Mouse (Mus musculus): ENCODE results near the gene B4galnt4. TPM values are rescaled to one million over a fixed set of nuclear protein-coding genes. Genes with fewer than 3 reads are reported as not detected.
A peak's percentile ranks its signal among the peaks of the same experiment; 100 is the strongest.

Gene B4galnt4
- total and polyA plus RNA-seq, 3 experiments = 0.81 to 8.0 TPM; not detected in 1

DNA sequence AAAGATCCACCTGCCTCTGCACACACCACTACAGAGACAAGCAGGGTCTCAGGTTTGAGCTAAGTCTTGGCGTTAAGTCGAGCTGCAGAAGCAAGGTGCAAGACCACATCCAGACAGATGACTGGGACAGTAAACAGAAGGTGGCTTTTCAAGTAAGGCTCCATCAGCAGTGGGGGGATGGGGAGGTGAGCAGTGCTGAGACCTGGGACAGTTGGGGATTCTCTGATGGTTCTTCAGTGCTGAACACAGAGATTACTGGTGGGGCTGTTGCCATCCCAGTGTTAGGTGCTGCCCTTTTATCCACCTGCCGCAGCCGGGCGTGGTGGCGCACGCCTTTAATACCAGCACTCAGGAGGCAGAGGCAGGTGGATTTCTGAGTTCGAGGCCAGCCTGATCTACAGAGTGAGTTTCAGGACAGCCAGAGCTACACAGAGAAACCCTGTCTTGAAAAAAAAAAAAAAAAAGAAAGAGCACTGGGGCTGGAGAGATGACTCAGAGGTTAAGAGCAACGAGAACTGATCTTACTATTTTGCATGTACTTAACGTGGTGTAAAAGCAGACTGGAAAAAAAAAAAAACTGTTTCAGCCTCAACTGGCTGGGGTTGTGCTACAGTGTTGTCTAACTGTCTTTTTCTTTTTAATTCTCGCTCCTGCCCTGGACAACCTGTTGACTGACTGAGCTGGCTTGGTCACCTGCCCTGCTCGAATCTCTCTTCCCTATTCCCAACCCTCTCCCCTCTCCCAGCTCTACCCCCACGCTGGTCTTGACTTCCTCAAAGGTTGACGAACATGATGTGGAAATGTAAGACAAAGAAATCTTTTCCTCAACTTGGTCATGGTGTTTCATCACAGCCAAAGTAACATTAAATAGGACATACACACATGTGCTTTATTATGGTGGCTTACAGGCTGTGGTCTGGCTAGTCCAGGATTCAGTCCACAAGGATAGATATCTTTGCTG, 39.1 kb upstream of the B4galnt4 start:
- Histone ChIP-seq H3K27ac (ENCODE audit: control insufficient read depth, low read depth, low read length) (no peak overlapping the region), H3K79me2 (ENCODE audit: control insufficient read depth, insufficient read depth, low read length, poor library complexity) (no peaks in the 10 kb centered on the region), H3K27me3 (ENCODE audit: control insufficient read depth in 1 of 2, insufficient read depth in 2 of 2, low read length in 2 of 2) (peaks cover 3 to 4% of the 10 kb centered on the region in 2 experiments; a peak in 3 of 4 replicates), H3K9me3 (replicated peaks; ENCODE audit: insufficient read depth, low read length) (no peaks in the 10 kb centered on the region), H3K9ac (ENCODE audit: control insufficient read depth, low read depth, low read length, poor library complexity, severe bottlenecking) (no peak overlapping the region), H3K36me3 (ENCODE audit: control insufficient read depth in 1 of 2, insufficient read depth in 2 of 2, low read length in 2 of 2) (no peaks in the 10 kb centered on the region), H3K4me1 (ENCODE audit: control insufficient read depth in 1 of 2, insufficient read depth in 2 of 2, low read length in 2 of 2) (no peaks in the 10 kb centered on the region), H3K4me3 (ENCODE audit: control insufficient read depth in 1 of 2, insufficient read depth in 1 of 2, low read depth in 2 of 2, low read length in 2 of 2) (no peak overlapping the region)
- TF ChIP-seq MAX (IDR thresholded peaks at IDR 0.05; ENCODE audit: low read length) (no peak), TCF12 (IDR thresholded peaks at IDR 0.05; ENCODE audit: low read depth, low read length) (no peak), MAZ (IDR thresholded peaks at IDR 0.05; ENCODE audit: low read depth, low read length) (no peak), BHLHE40 (IDR thresholded peaks at IDR 0.05; ENCODE audit: borderline replicate concordance, low read depth, low read length) (no peak), ZMIZ1 (IDR thresholded peaks at IDR 0.05; ENCODE audit: low read depth, low read length) (no peak), ETS1 (IDR thresholded peaks at IDR 0.05; ENCODE audit: low read depth, low read length) (no peak), CHD1 (IDR thresholded peaks at IDR 0.05; ENCODE audit: low read depth, low read length) (no peak), SMC3 (IDR thresholded peaks at IDR 0.05; ENCODE audit: low read depth, low read length) (no peak), TAL1 (IDR thresholded peaks at IDR 0.05; ENCODE audit: low read length) (no peak), E2F4 (IDR thresholded peaks at IDR 0.05; ENCODE audit: borderline replicate concordance, low read depth, low read length) (no peak), ZC3H11A (IDR thresholded peaks at IDR 0.05; ENCODE audit: low read depth, low read length) (no peak), MXI1 (IDR thresholded peaks at IDR 0.05; ENCODE audit: low read depth, low read length) (no peak), MEF2A (IDR thresholded peaks at IDR 0.05; ENCODE audit: extremely low read depth, insufficient replicate concordance, low read depth, low read length, poor library complexity, severe bottlenecking) (no peak)
- no peak for DNase-seq (ENCODE audit: low read depth, low spot score)

GRCm38 (mm10) chr7:141024865-141025838, 35.8 kb upstream of the B4galnt4 start:
- no peak overlapping the region for H3K9ac ChIP-seq (ENCODE audit: control insufficient read depth, low read depth, low read length, poor library complexity, severe bottlenecking)
- peaks cover 3 to 4% of the 10 kb centered on the region in 2 experiments; a peak in 3 of 4 replicates for H3K27me3 ChIP-seq (ENCODE audit: control insufficient read depth in 1 of 2, insufficient read depth in 2 of 2, low read length in 2 of 2)
- no peak for TF ChIP-seq ZNF384 (IDR thresholded peaks at IDR 0.05; ENCODE audit: low read depth, low read length)
- TF ChIP-seq TAL1 (IDR thresholded peaks at IDR 0.05; ENCODE audit: low read length) = no peak
- TF ChIP-seq HCFC1 (IDR thresholded peaks at IDR 0.05; ENCODE audit: low read depth, low read length) = 0 out of 2 replicates have a peak, but pooled peaks have one; percentile 36
- TF ChIP-seq KAT2A (conservative IDR thresholded peaks at IDR 0.05; ENCODE audit: low read depth, low read length) = no peak
- TF ChIP-seq ZMIZ1 (IDR thresholded peaks at IDR 0.05; ENCODE audit: low read depth, low read length) = no peak
- no peak overlapping the region for H3K4me3 ChIP-seq (ENCODE audit: control insufficient read depth in 1 of 2, insufficient read depth in 1 of 2, low read depth in 2 of 2, low read length in 2 of 2)
- H3K27ac ChIP-seq (ENCODE audit: control insufficient read depth, low read depth, low read length) = no peak overlapping the region
- no peak for DNase-seq (ENCODE audit: low read depth, low spot score)
- H3K9me3 ChIP-seq (replicated peaks; ENCODE audit: insufficient read depth, low read length) = no peaks in the 10 kb centered on the region
- no peaks in the 10 kb centered on the region for H3K4me1 ChIP-seq (ENCODE audit: control insufficient read depth in 1 of 2, insufficient read depth in 2 of 2, low read length in 2 of 2)
- no peaks in the 10 kb centered on the region for H3K36me3 ChIP-seq (ENCODE audit: control insufficient read depth in 1 of 2, insufficient read depth in 2 of 2, low read length in 2 of 2)
- H3K79me2 ChIP-seq (ENCODE audit: control insufficient read depth, insufficient read depth, low read length, poor library complexity) = no peaks in the 10 kb centered on the region
